Mouse (Mus musculus) lung, embryonic 16.5 days (tissue): ENCODE results near the gene Mroh8. TPM values are rescaled to one million over a fixed set of nuclear protein-coding genes. Genes with fewer than 3 reads are reported as not detected.

ENCODE experiments used
- ATAC-seq: fragments of 200-750 bp; cut with Nextera tagmentation; 2 replicates; pipeline ENCODE4 v1.8.0; 2017; ENCODE audit warnings: low read depth, mild to moderate bottlenecking, moderate library complexity
- H3K27ac ChIP-seq: fragments of 300-500 bp; sonication (generic); 2 replicates; pipeline ENCODE4 v1.5.1; 2014; ENCODE audit warnings: mild to moderate bottlenecking, control low read depth, low read length
- H3K27me3 ChIP-seq: fragments of 300-500 bp; sonication (generic); 2 replicates; pipeline ENCODE4 v1.6.1; 2014; ENCODE audit warnings: low read depth, low read length, mixed read lengths; ENCODE audit not compliant: control insufficient read depth, insufficient read depth
- H3K36me3 ChIP-seq: fragments of 300-500 bp; sonication (generic); 2 replicates; pipeline ENCODE4 v1.6.1; 2014; ENCODE audit warnings: low read length; ENCODE audit not compliant: control insufficient read depth, insufficient read depth
- H3K4me1 ChIP-seq: fragments of 300-500 bp; sonication (generic); replicated peaks from 2 replicates; pipeline ENCODE4 v1.6.1; 2014; ENCODE audit warnings: low read length, mixed read lengths; ENCODE audit not compliant: control insufficient read depth, insufficient read depth
- H3K4me2 ChIP-seq: fragments of 300-500 bp; sonication (generic); 2 replicates; pipeline ENCODE4 v1.6.1; 2014; ENCODE audit warnings: low read depth, low read length, control low read depth
- H3K4me3 ChIP-seq: fragments of 300-500 bp; sonication (generic); 2 replicates; pipeline ENCODE4 v1.5.1; 2014; ENCODE audit warnings: mild to moderate bottlenecking, low read length, control low read depth
- H3K9ac ChIP-seq: fragments of 300-500 bp; sonication (generic); 2 replicates; pipeline ENCODE4 v1.6.1; 2014; ENCODE audit warnings: low read length, control low read depth
- H3K9me3 ChIP-seq: fragments of 300-500 bp; sonication (generic); 2 replicates; pipeline ENCODE4 v1.6.1; 2016; ENCODE audit warnings: low read length; ENCODE audit not compliant: control insufficient read depth
- WGBS: fragments of 180-500 bp; shearing (Covaris S2); extraction: QIAGEN DNeasy Blood & Tissue Kit; methylation state at CpG from one replicate; pipeline ENCODE4 v1.1.7; 2014; 5-methylcytosine and 5-hydroxymethylcytosine counted together
- polyA plus RNA-seq: library from polyadenylated mRNA; unstranded; fragments of >200 nt; fragmentation: Nextera tagmentation; extraction: Ambion mirVana; gene quantifications from 2 replicates; pipeline ENCODE4 v1.2.1, GENCODE M21; 2015

Mroh8 gene
- polyA plus RNA-seq, 1 experiment from 2014 or later = 0.59 TPM

GRCm38 (mm10) chr2:157303096-157303495 is 23.7 kb upstream of the Mroh8 start:
- 67% methylated on average over 9 of the region's 9 CpGs for WGBS
- Histone ChIP-seq H3K4me3 (no peak overlapping the region), H3K4me2 (no peak overlapping the region), H3K27ac (no peak overlapping the region), H3K9me3 (no peaks in the 10 kb centered on the region), H3K36me3 (peaks cover 37% of the 10 kb centered on the region), H3K9ac (no peak overlapping the region), H3K27me3 (no peaks in the 10 kb centered on the region), H3K4me1 (peaks cover 9% of the 10 kb centered on the region)
- no peak for ATAC-seq

GRCm38 (mm10) chr2:157300051-157300450 is 20.7 kb upstream of the Mroh8 start:
- no peak overlapping the region for H3K4me3 ChIP-seq
- H3K4me2 ChIP-seq = no peak overlapping the region
- no peak overlapping the region for H3K9ac ChIP-seq
- no peaks in the 10 kb centered on the region for H3K4me1 ChIP-seq
- no peak overlapping the region for H3K27ac ChIP-seq
- peaks cover 52% of the 10 kb centered on the region for H3K36me3 ChIP-seq
- ATAC-seq = no peak
- no peaks in the 10 kb centered on the region for H3K27me3 ChIP-seq
- H3K9me3 ChIP-seq = no peaks in the 10 kb centered on the region
- 91% methylated on average over 6 of the region's 6 CpGs for WGBS

- Histone ChIP-seq H3K27ac (no peak overlapping the region), H3K4me3 (no peak overlapping the region), H3K9me3 (no peaks in the 10 kb centered on the region), H3K9ac (no peak overlapping the region), H3K27me3 (no peaks in the 10 kb centered on the region), H3K36me3 (peaks cover 52% of the 10 kb centered on the region), H3K4me2 (no peak overlapping the region), H3K4me1 (no peaks in the 10 kb centered on the region)
- WGBS = 80% methylated on average over 7 of the region's 7 CpGs
- no peak for ATAC-seq
These were observed 16.8 kb upstream of the Mroh8 start for GRCm38 (mm10) chr2:157296105-157296689.

- no peaks in the 10 kb centered on the region for H3K4me1 ChIP-seq
- H3K4me3 ChIP-seq = no peak overlapping the region
- H3K9me3 ChIP-seq = no peaks in the 10 kb centered on the region
- peaks cover 35% of the 10 kb centered on the region for H3K36me3 ChIP-seq
- no peak overlapping the region for H3K27ac ChIP-seq
- H3K9ac ChIP-seq = no peak overlapping the region
- peak; percentile 67; the same call in 1 of the 2 replicates for ATAC-seq
- 9% methylated on average over 2 of the region's 2 CpGs for WGBS
- H3K27me3 ChIP-seq = no peaks in the 10 kb centered on the region
- no peak overlapping the region for H3K4me2 ChIP-seq
These were observed 12.7 kb upstream of the Mroh8 start for GRCm38 (mm10) chr2:157292093-157292492.

- Histone ChIP-seq H3K4me1 (no peaks in the 10 kb centered on the region), H3K27ac (no peak overlapping the region), H3K9ac (no peak overlapping the region), H3K4me2 (no peak overlapping the region), H3K36me3 (peaks cover 28% of the 10 kb centered on the region), H3K4me3 (no peak overlapping the region), H3K27me3 (no peaks in the 10 kb centered on the region), H3K9me3 (no peaks in the 10 kb centered on the region)
- ATAC-seq = no peak
- 88% methylated on average over 5 of the region's 5 CpGs for WGBS
These were observed 9.6 kb upstream of the Mroh8 start for GRCm38 (mm10) chr2:157288996-157289395.

- Histone ChIP-seq H3K9ac (no peak overlapping the region), H3K27me3 (no peaks in the 10 kb centered on the region), H3K27ac (no peak overlapping the region), H3K36me3 (peaks cover 34% of the 10 kb centered on the region), H3K9me3 (no peaks in the 10 kb centered on the region), H3K4me2 (no peak overlapping the region), H3K4me1 (no peaks in the 10 kb centered on the region), H3K4me3 (no peak overlapping the region)
- no peak for ATAC-seq
- WGBS = 23% methylated on average over 3 of the region's 3 CpGs
These were observed 8.2 kb upstream of the Mroh8 start for GRCm38 (mm10) chr2:157287542-157287941.

GRCm38 (mm10) chr2:157283321-157283720 is 4.0 kb upstream of the Mroh8 start:
- WGBS = 73% methylated on average over 6 of the region's 6 CpGs
- ATAC-seq = no peak

GRCm38 (mm10) chr2:157278717-157279415 is 483 bp downstream of the Mroh8 start, which contains the start of gene Rpn2:
Gene Rpn2 (plus strand): TSS chr2:157279017.
- H3K27me3 ChIP-seq = no peaks in the 10 kb centered on the region
- H3K36me3 ChIP-seq = peaks cover 8% of the 10 kb centered on the region; the same call in 1 of the 2 replicates
- peaks cover 16% of the 10 kb centered on the region for H3K4me1 ChIP-seq
- H3K9me3 ChIP-seq = no peaks in the 10 kb centered on the region
- H3K4me3 ChIP-seq = peak within 1 kb of the TSS; percentile 97
- peak within 1 kb of the TSS; percentile 95 for H3K27ac ChIP-seq
- peak; percentile 100 for ATAC-seq
- WGBS = under 1% methylated on average over 64 of the region's 64 CpGs
- peak within 1 kb of the TSS; percentile 97 for H3K9ac ChIP-seq
- peak within 1 kb of the TSS; percentile 82 for H3K4me2 ChIP-seq

More at GRCm38 (mm10) chr2:157283321-157283720, 4.0 kb upstream of the Mroh8 start:
- no peaks in the 10 kb centered on the region for H3K27me3 ChIP-seq
- H3K4me2 ChIP-seq = no peak overlapping the region
- peaks cover 18% of the 10 kb centered on the region for H3K36me3 ChIP-seq
- H3K4me3 ChIP-seq = no peak overlapping the region
- no peaks in the 10 kb centered on the region for H3K9me3 ChIP-seq
- no peak overlapping the region for H3K27ac ChIP-seq
- H3K9ac ChIP-seq = no peak overlapping the region
- H3K4me1 ChIP-seq = peaks cover 12% of the 10 kb centered on the region

- Histone ChIP-seq H3K4me3 (no peak overlapping the region), H3K9me3 (no peaks in the 10 kb centered on the region), H3K4me2 (no peak overlapping the region), H3K27ac (no peak overlapping the region), H3K36me3 (no peaks in the 10 kb centered on the region), H3K9ac (no peak overlapping the region), H3K27me3 (no peaks in the 10 kb centered on the region), H3K4me1 (no peaks in the 10 kb centered on the region)
- 50% methylated on average over 6 of the region's 6 CpGs for WGBS
- no peak for ATAC-seq
These were observed 15.5 kb downstream of the Mroh8 start for GRCm38 (mm10) chr2:157263832-157264231.
